Mouse (Mus musculus) c-Kit-negative CD71-positive TER-119-positive erythroid progenitor cells, embryonic 14.5 days (primary cell): ENCODE measurements around the gene Nme3.
A peak's percentile ranks its signal among the peaks of the same experiment; 100 is the strongest.

Experiments
- DNase-seq: peaks from one replicate; pipeline ENCODE4 v3.0.0-alpha.2; 2013; ENCODE audit warnings: low read depth, low spot score

Gene Nme3

GRCm38 (mm10) chr17:24878531-24878930, 17.8 kb upstream of the Nme3 start:
- no peak for DNase-seq

DNA sequence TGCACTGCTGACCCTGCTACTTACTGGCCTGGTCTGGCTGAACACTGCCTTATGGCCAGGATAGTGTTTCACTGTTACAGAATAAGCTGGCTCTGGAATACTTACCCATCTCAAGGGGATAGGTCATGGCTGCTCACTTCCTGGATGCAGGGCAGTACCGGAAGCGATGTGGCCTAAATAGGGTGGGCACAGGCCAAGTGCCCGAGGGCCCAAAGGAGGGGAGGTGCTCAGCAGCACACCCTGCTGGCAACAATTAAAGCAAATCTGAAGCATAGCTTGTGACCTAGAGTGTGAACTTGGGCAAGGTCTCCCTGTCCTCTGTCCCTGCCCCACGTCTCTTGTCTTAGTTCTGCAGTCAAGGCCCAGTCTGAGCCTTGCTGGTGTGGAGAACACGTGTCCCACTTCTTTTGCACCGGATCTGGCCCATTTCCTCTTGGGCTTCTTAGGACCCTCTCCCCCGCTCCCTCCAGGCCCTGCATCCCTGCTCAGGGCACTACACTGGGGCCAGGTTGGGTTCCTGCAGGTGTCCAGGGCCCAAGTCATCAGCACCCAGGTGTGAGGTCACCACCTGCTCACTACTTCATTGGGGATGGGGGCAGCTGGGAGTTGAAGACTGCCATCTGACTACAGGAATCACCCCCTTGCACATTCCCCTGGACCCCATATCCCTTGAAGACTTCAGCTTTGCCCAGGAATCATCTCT, 14.4 kb upstream of the Nme3 start:
- DNase-seq, result no peak

DNA sequence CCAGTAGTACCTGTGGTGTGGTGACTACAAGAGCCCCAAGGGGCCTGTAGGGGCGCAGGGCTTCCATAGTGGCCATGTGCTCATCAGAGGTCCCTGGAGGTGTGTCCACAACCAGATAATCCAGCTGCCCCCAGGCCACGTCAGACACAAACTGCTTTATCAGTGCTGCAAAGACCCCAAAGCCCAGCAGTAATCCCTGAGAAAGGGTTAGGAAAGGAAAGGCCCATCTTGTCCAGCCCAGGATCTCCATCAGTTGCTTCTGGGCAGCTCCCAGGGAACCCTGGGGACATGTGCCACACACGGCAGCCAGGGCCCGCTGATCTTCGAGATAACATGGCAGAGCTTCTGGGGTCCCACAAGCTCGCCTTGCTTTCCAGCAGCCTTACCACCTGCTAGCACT, 11.9 kb upstream of the Nme3 start:
- DNase-seq, result no peak

GRCm38 (mm10) chr17:24885356-24886133, 10.8 kb upstream of the Nme3 start:
- DNase-seq, result no peak

DNA sequence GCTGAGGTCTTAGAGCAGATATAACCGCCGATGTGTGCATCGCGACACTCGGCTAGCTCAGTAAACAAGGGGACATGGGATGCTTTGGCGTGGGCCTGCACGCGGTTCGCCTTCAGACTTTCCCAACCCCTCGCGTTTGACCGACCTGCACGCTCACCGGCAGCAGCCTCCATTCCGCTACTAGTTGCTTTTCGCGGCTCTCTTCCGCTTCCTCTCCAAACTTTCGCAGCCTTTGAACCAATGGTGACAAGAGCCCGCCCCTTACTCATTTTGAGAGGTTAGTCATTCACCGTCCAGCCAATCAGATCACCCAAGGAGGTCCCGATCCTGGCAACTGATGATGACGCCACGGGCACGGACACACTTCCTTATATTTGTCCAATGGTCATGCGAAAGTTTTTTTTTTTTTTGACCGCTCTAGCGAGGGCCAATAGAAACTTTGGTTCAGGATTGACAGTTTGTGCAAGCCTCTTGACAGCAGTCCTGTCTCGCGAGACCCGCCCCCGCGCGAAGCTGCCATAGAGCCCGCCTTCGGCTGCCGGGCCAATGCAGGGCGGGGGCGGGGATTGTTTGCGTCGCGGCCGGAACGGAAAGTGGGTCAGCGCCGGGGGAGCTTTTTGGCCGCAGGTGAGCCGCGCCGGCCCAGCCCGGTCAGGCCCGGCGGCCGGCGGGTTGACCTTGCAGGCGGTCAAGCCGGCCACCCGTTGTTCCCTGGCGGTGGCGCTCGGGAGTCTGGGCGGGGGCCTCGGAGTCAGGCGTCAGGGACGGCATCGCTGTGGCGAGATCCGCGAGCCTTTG, 10.0 kb upstream of the Nme3 start, which contains the start of the genes Nubp2 and Spsb3:
Gene Nubp2 (minus strand): TSS at position 216 of the 798 bp plus-strand sequence.
Gene Spsb3 (plus strand): TSS at position 510 of the 798 bp plus-strand sequence.
- peak; percentile 96 for DNase-seq

- no peak for DNase-seq
These were observed 9.4 kb upstream of the Nme3 start for GRCm38 (mm10) chr17:24886932-24887271.

DNA sequence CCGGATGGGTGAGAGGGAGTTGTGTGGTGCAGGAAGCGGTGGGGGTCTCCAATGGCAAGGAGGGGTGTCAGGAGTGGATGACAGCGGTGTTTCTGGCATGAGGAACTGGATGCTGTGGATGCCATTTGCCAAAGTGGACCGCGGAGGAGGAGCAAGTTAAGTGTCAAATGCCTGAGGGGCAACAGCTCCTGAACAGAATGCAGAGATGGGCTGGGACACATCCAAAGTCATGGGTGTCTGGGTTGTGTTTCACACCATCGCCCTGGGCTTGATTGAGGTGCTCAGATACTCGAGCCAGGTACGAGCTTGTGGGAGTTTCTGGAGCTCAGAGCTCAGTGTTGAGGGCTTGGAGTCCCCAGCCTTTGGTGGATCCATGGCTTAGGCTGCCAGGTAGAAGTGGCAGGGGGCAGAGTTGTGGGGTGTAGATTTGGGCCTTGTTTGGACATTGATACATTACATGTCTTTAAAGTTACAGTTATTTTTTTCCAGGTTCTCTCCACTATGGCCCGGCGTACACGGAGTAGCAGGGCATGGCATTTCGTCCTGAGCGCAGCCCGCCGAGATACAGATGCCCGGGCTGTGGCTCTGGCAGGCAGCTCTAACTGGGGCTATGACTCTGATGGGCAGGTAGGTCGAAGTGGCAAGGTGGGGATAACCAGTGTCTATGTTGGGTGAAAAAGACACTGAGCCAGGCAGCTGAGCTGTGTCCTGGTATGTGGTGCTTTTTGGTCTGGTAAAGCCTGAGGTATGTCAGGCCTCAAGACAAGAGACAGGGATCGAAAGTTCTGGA, 8.8 kb upstream of the Nme3 start:
- DNase-seq, result no peak

- DNase-seq, result no peak
These were observed 7.4 kb upstream of the Nme3 start for GRCm38 (mm10) chr17:24888862-24889261.

DNA sequence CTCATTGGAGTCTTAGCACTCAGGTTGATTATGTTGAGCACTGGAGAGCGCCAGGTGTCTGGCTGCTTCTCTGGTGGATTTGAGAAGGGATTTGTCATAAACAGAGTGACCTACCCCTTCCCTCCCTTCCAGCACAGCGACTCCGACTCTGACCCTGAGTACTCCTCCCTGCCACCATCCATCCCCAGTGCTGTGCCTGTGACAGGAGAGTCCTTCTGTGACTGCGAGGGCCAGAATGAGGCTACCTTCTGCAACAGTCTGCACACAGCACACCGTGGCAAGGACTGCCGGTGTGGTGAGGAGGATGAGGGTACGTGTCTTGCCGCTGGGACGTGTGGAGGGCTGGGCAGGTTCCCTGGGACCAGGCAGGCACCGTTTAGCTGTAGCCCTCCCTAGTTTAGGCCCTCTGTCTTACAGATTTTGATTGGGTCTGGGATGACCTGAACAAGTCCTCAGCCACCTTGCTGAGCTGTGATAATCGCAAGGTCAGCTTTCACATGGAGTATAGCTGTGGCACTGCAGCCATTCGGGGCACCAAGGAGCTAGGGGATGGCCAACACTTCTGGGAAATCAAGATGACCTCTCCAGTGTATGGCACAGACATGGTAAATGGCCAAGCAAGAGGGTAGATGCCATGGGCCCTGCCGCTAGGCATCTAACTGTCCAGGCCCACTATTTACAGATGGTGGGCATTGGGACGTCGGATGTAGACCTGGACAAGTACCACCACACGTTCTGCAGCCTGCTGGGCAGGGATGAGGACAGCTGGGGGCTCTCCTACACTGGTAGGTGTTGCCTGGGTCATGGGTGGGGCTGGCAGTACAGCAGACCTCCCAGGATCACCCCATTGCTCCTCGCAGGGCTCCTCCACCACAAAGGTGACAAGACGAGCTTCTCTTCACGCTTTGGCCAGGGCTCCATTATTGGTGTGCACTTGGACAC, 5.9 kb upstream of the Nme3 start:
- DNase-seq, result no peak

DNA sequence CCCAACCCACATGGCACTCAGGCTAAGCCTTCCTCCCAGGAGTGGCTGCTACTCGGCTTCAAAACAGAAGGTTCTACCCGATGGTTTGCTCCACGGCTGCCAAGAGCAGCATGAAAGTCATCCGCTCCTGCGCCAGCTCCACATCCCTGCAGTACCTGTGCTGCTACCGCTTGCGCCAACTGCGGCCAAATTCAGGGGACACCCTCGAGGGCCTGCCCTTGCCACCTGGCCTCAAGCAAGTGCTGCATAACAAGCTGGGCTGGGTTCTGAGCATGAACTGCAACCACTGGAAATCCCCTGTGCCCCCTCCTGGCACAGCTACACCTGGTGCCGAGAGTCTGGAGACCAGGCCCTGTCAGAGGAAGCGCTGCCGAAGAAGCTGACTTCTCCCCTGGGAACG, 5.0 kb upstream of the Nme3 start:
- DNase-seq, result no peak

GRCm38 (mm10) chr17:24892785-24893184, 3.5 kb upstream of the Nme3 start:
- DNase-seq, result no peak

DNA sequence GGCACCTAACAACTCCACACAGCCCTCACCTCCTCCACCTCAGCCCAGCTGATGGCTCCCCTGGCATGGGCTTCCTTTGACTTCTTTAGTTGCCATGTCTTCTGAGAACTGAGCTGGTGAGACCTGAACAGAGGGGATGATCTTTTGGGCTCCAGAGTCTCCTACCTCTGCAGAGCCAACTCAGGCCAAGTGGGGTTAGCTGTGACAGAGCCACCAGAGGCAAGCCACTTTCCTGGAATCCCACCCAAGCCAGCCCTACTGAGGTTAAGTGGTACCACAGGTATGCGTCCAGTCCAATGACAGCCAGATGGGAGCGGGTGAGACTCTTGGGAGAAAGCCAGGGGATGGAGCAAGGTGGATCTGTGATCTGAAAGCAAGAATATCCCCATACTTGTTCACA, 3.0 kb upstream of the Nme3 start:
- DNase-seq, result no peak

- no peak for DNase-seq
These were observed 2.0 kb upstream of the Nme3 start for GRCm38 (mm10) chr17:24894061-24894994.

DNA sequence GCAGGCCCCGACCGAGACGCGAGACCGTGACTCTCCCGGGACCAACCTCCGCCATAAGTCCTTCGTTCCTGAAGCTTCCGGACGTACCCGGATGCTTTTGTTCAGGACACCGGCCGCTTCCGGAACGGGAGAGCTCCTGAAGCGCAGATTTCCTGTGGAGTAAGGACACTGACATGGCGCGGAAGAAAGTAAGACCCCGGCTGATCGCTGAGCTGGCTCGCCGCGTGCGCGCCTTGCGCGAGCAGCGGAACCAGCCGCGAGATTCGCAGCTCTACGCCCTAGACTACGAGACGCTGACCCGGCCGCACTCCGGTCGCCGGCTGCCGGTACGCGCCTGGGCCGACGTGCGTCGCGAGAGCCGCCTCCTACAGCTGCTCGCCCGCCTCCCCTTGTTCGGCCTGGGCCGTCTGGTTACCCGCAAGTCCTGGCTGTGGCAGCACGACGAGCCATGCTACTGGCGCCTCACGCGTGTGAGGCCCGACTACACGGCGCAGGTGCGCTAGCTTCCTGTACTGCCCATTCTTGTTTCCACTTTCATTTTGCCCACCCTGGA, 1.2 kb upstream of the Nme3 start, which contains the start of the genes Eme2 and Mrps34:
Gene Eme2 (minus strand): TSS at position 93 of the 553 bp plus-strand sequence.
Gene Mrps34 (plus strand): TSS at position 122 of the 553 bp plus-strand sequence.
- DNase-seq, result peak; percentile 57

DNA sequence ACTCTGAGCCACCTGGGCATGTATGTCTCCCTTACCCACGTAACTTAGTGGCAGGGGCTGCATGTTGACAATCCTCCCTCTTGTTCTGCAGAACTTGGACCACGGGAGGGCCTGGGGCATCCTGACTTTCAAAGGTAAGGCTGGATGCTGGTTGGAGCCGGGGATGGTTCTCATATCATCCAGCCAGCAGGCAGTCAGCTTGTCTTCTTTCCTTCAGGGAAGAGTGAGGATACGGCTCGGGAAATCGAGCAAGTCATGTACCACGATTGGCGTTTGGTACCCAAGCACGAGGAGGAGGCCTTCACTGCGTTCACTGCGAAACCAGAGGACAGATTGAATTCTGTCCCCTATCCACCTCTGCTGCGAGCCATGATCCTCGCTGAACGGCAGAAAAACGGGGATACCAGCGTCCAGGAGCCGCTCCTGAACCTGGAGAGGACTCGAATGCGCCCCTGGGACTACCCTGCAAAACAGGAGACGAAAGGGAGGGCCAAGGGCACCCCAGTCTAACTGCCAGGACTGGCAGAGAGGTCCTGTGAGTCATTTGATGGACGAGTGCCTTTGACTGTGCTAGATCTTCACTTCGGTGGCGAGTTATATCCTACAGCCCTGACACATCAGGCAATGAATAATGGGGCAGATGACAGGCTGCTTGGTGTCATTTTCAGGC, 594 bp upstream of the Nme3 start:
- no peak for DNase-seq

DNA sequence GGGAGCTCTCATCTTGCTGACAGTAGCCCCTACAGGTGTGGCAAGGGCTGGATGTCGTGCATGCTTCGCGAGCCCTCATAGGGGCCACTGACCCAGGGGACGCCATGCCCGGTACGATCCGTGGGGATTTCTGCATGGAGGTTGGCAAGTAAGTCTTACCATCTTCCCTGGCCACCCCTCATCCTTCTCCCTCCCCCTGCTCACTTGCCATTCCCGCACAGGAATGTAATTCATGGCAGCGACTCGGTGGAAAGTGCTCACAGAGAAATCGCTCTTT, 631 bp downstream of the Nme3 start:
- no peak for DNase-seq

DNA sequence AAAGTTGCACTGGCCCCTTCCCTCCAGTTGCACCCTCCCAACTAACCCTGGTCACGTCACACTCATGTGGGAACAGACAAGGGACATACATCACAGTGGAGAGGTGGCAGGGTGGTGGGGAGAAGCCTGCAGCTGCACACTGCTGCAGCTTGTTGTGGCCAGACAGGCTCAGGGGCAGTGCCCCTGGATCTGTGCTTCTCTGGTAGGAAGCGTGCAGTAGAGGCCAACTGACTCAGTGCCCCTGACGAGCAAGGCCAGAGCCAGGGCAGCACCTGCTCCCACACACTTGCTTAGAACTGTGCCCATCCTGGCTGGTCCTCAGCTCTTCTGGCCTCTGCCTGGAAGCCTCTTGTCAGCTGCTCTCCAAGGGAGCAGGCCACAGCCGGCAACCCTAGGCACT, 1.3 kb downstream of the Nme3 start:
- no peak for DNase-seq

DNA sequence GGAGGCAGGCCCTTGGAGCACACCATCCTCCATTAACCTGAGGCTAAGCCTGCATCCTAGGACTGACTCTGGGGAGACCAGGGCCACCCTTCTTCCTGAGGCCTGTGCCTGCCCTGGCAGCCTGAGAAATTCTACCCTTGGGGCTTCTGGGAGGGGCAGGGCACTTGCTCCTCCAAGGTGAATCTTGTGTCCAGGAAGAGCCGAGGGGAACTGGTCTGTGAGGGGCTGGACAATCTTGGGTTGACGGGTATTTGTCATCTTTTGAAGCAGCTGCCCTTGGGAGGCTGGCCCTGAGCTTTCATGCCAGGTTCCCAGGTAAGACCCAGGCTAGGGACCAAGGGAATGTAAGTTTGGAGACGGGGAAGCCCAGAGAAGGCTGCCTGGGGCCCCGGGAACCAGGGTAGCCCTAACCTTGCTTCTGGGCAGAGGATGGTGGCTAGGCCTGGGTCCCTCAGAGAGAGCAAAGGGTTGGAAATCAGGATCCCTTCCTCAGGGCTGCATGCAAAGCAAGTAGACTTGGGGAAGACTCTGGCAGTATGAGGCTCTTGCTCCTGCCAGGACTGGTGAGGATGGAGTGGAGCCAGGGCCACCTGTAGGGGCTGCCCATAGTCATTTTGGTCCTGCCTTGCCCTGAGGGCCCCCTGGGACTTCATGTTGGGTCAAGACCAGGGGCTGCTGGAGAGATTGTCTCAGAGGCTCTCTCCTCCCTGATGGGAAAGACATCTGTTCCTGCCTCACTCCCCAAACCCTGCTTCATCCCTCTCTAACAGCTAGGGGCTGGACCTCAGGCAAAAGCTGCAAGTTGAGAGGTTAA, 1.9 kb downstream of the Nme3 start:
- no peak for DNase-seq
